Mouse (Mus musculus) v-Abl transformed pro-B cells (cell line): ENCODE measurements around the gene Zfp981.
"Not testable (repeated sequence)": the region's sequence is repeated elsewhere in the genome, so short reads cannot be mapped to it uniquely, and the experiment has no call there.

Experiments used
- in situ Hi-C, 2 experiments: fragments of 400-800 bp; cut with MboI; formaldehyde crosslinking; loops; one replicate each; pipeline ENCODE4 v1.15.1; 2025; ENCODE audit not compliant: unreplicated experiment in 2 of 2

Gene Zfp981

DNA sequence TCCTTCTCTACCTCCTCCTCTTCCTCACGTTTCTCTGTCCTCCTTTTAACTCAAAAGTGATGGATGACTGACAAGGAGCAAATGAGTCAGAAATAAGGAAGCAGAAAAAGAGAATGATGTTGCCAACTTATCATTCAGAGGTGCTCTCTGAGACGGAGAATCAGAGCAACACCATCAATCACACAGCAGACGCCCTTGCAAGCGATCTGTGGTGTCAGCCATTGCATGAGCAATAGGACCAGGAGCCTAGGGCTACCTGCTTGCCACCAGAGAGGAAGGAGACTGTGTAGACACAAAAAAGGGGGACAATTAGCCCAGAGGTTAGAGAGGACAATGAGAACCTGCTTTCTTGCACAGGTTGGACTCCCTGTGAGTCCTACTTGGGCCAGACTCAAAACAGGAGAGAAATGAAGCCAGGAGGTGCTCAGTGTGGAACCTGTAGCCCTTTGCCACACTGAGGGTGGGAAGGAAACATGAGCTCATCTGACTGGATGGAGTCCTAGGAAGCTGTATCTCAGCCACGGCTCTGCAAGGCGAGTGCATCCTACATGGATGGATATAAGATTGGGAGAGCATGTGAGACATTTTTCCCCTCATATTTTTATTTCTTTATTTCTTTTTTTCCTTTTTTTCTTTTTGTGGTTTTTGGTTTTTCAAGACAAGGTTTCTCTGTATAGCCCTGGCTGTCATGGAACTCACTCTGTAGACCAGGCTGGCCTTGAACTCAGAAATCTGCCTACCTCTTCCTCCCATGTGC lies 16.5 kb upstream of the Zfp981 start:
- in situ Hi-C loops, result not testable (repeated sequence)

- in situ Hi-C loops, result not testable (repeated sequence)
Observed at GRCm38 (mm10) chr4:146486753-146487152, 15.1 kb upstream of the Zfp981 start.

DNA sequence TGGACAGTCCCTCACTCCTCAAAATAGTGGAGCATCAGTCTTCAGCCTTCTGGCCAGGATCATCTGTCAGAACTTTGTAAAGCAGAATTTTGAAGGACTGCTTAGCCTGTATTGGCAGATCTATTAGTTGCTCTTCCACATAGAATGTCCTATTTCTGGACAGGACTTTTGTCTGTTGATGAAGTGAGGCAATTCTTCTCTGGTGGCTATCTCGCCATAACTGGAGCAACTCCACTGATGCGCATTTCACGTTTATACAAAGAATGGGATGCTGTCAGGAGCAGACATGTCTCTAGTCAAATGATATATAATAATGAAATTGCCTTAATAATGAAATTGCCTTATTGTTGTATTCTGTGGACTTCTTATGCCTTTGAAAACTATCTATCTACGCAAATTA lies 12.6 kb upstream of the Zfp981 start:
- in situ Hi-C loops, result not testable (repeated sequence)

DNA sequence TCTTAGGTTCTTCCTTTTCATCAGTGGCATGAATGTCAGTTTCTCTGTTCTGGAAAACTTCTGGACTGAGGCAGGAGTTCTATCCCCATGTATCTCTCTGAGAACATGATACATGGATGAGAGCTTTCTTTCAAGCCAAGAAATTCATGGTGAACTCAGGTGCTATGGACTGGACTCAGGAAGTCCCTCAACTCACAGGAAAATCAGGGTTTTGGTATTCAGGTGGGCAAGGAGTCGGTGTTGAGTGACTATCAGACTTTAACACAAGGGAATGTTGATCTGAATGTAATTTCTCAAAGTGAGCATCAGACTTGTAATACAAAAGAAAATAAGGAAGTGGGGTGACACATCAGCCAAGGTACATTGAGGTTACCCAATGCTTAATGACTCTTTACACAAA lies 9.8 kb upstream of the Zfp981 start:
- in situ Hi-C loops, result not testable (repeated sequence)

DNA sequence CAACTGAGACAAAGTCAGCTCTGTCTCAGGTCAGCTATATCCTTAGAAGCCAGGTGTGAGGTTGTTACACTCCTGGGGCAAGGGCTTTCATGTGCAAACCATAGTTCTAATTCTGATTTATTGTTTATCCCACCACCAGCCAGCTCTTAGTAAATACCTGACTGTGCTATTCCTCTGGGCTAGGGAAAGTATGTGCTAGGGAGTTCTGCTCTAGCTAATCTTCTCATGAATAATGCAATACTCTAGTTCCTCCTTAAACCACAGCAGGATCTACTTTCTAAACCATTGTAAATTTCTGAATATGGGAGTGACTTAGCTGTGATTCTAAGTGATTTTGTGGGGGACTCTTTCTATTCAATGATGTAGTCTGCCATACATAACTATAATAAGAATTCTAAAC lies 9.4 kb upstream of the Zfp981 start:
- in situ Hi-C loops, result no loop called here

- in situ Hi-C loops, result no loop called here
Observed at GRCm38 (mm10) chr4:146492851-146493250, 9.0 kb upstream of the Zfp981 start.

DNA sequence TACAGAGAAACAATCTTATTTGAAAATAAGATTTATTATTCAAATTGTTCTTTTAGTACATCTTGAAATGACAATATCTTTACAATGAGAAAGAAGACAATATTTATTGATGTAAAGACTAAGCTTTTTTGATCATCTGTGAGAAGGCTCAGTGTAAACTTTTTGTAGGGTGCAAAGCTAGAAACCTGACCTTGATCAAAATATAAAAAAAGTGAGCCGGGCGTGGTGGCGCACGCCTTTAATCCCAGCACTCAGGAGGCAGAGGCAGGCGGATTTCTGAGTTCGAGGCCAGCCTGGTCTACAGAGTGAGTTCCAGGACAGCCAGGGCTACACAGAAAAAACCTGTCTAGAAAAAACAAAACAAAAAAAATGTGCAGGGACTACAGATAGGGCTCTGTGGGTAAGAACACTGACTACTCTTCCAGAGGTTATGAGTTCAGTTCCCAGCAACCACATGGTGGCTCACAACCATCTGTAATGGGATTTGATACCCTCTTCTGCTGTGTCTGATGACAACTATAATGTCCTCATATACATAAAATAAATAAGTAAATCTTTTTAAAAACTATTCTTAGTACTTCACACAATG lies 8.4 kb upstream of the Zfp981 start:
- in situ Hi-C loops, result not testable (repeated sequence)

GRCm38 (mm10) chr4:146494980-146495379 lies 6.8 kb upstream of the Zfp981 start:
- in situ Hi-C loops, result no loop called here

DNA sequence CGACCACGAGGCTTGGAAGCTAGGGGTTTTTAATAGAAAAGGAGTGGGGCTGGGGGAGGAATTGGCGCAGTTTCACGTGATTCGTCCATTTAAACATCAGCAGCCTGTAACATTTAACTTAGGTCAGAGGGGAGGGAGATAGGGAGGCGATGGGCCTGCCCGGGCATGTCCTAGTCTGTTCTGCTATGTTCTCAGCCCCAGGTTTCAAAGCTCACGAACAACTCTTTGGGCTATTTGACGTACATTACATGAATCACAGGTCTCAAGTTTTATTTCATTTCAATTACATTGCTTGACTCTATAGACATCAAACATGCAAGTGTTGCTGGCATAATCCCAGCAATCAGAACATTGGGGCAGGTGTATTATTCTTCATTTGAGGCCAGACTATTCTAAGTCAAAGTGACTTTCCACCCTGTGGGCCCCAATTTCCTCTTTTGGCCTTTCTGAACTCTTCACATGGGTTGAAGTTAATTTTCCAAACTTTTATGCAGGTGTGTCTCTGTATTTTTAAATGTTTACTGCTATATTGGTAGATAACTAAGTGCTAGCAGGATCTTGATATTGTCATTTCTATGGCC lies 4.0 kb upstream of the Zfp981 start:
- in situ Hi-C loops, result not testable (repeated sequence)

DNA sequence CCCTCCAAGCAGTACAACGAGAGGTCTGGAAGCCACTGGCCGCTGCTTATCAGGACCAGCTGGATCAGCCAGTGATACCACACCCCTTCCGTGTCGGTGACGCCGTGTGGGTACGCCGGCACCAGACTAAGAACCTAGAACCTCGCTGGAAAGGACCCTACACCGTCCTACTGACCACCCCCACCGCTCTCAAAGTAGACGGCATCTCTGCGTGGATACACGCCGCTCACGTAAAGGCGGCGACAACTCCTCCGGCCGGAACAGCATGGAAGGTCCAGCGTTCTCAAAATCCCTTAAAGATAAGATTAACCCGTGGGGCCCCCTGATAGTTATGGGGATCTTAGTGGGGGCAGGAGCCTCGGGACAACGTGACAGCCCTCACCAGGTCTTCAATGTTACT lies 7.2 kb downstream of the Zfp981 start:
- in situ Hi-C loops, result not testable (repeated sequence)

- in situ Hi-C loops, result not testable (repeated sequence)
Observed at GRCm38 (mm10) chr4:146511871-146512270, 10.0 kb downstream of the Zfp981 start.

GRCm38 (mm10) chr4:146516474-146516873 lies 14.6 kb downstream of the Zfp981 start:
- in situ Hi-C loops, result no loop called here

DNA sequence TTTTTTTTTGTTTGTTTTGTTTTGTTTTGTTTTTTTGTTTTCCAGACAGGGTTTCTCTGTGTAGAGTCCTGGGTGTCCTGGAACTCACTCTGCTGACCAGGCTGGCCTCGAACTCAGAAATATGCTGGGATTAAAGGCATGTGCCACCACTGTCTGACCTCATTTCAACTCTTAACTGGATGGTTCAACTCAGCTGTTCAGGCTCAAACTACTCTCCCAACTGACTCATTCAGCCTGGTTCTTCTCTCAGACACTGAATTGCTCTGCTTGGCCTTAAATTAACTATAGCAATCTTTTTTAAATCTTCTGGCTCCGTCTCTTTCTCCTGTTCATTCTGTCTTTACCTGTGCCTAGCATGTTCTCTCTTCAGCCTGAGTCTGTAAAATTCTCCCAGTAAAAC lies 15.3 kb downstream of the Zfp981 start:
- in situ Hi-C loops, result not testable (repeated sequence)

DNA sequence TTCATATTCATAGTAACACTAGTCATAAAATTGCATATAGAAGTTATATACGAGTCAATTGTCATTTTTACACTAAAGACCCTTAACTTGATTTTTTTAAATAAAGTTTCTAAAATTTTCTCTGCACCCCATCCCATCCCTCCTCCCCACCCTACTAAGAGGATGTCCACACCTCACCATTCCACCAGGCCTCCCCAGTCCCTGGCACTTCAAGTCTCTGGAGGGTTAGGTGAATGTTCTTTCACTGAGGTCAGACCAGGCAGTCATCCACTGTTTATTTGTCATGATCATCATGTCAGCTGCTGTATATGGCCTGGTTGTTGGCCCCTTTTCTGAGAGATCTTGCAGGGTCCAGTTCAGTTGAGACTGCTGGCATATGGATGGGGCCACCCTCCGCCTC lies 18.9 kb downstream of the Zfp981 start:
- in situ Hi-C loops, result no loop called here

DNA sequence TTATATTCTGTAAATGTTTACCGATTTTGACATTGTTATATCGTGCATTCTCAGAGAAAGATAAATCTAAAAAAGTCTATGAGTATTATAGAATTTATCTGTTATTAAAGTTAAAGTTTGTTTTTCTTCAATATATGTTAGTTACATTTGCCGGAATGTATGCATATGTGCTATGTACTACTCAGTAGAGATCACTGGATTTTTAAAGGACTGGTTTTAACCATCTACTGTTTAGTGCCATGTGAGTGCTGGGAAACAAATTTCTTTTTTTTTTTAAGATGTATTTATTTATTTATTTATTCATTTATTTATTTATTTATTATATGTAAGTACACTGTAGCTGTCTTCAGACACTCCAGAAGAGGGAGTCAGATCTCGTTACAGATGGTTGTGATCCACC lies 32.7 kb downstream of the Zfp981 start:
- in situ Hi-C loops, result no loop called here

DNA sequence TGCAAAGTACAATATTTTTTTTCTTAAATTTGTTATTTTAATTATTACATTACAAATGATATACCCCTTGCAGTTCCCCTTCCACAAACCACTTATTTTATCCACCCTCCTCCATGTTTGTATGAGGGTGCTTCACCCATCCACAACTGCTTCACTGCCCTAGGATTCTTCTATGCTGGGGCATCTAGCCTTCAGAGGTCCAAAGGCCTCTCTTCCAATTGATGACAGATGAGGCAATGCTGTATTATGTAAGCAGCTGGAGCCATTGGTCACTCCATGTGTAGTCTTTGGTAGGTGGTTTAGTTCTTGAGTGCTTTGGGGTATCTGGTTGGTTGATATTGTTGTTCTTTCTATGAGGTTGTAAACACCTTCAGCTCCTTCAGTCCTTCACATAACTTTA lies 34.1 kb downstream of the Zfp981 start:
- in situ Hi-C loops, result no loop called here

- in situ Hi-C loops, result not testable (repeated sequence)
Observed at GRCm38 (mm10) chr4:146579905-146580873, 78.4 kb downstream of the Zfp981 start.
